Mouse (Mus musculus): ENCODE measurements at regions not wholly inside any gene's neighbourhood (a gene's known extent, or its start where the extent isn't known, plus 50 kb on each side); places are given as distances from the start of the nearest gene placed in this dataset.

- H3K36me3 ChIP-seq (ENCODE audit: control insufficient read depth, insufficient read depth, low read length), result no peaks in the 10 kb centered on the region
- H3K4me1 ChIP-seq (ENCODE audit: control insufficient read depth, insufficient read depth, low read length), result peaks cover 20% of the 10 kb centered on the region
- peak overlapping the region; percentile 78 for H3K27ac ChIP-seq (replicated peaks; ENCODE audit: low read depth, low read length)
- H3K9me3 ChIP-seq (ENCODE audit: control insufficient read depth, low read length), result no peaks in the 10 kb centered on the region
- ATAC-seq (ENCODE audit: low FRiP score, low TSS enrichment), result peak; percentile 86
- H3K9ac ChIP-seq (replicated peaks; ENCODE audit: low read length), result no peak overlapping the region
- H3K27me3 ChIP-seq (ENCODE audit: control insufficient read depth, insufficient read depth, low read length), result no peaks in the 10 kb centered on the region
- H3K4me2 ChIP-seq (ENCODE audit: low read length), result no peak overlapping the region
- H3K4me3 ChIP-seq (replicated peaks; ENCODE audit: low read depth, low read length), result no peak overlapping the region
- 15% methylated on average over 4 of the region's 4 CpGs for WGBS
- peak; percentile 71 for DNase-seq
Measured at GRCm38 (mm10) chr11:113188263-113188920, 406.4 kb downstream of the Sox9 start.

GRCm38 (mm10) chr11:113190006-113190405, 408.0 kb downstream of the Sox9 start:
- ATAC-seq (ENCODE audit: low FRiP score, low TSS enrichment), result no peak
- Histone ChIP-seq H3K9ac (replicated peaks; ENCODE audit: low read length) (no peak overlapping the region), H3K36me3 (ENCODE audit: control insufficient read depth, insufficient read depth, low read length) (no peaks in the 10 kb centered on the region), H3K4me3 (replicated peaks; ENCODE audit: low read depth, low read length) (no peak overlapping the region), H3K4me1 (ENCODE audit: control insufficient read depth, insufficient read depth, low read length) (peaks cover 16% of the 10 kb centered on the region), H3K27ac (replicated peaks; ENCODE audit: low read depth, low read length) (no peak overlapping the region), H3K4me2 (ENCODE audit: low read length) (no peak overlapping the region), H3K9me3 (ENCODE audit: control insufficient read depth, low read length) (no peaks in the 10 kb centered on the region), H3K27me3 (ENCODE audit: control insufficient read depth, insufficient read depth, low read length) (no peaks in the 10 kb centered on the region)
- WGBS, result 93% methylated on average over 6 of the region's 6 CpGs
- no peak for DNase-seq

GRCm38 (mm10) chr11:113190520-113190919, 408.5 kb downstream of the Sox9 start:
- ATAC-seq (ENCODE audit: low FRiP score, low TSS enrichment) (no peak), DNase-seq (no peak)
- H3K27ac ChIP-seq (replicated peaks; ENCODE audit: low read depth, low read length), result no peak overlapping the region
- no peak overlapping the region for H3K9ac ChIP-seq (replicated peaks; ENCODE audit: low read length)
- no peaks in the 10 kb centered on the region for H3K9me3 ChIP-seq (ENCODE audit: control insufficient read depth, low read length)
- H3K36me3 ChIP-seq (ENCODE audit: control insufficient read depth, insufficient read depth, low read length), result no peaks in the 10 kb centered on the region
- H3K4me3 ChIP-seq (replicated peaks; ENCODE audit: low read depth, low read length), result no peak overlapping the region
- H3K4me2 ChIP-seq (ENCODE audit: low read length), result no peak overlapping the region
- no peaks in the 10 kb centered on the region for H3K27me3 ChIP-seq (ENCODE audit: control insufficient read depth, insufficient read depth, low read length)
- 82% methylated on average over 4 of the region's 4 CpGs for WGBS
- peaks cover 16% of the 10 kb centered on the region for H3K4me1 ChIP-seq (ENCODE audit: control insufficient read depth, insufficient read depth, low read length)

- Histone ChIP-seq H3K36me3 (ENCODE audit: control insufficient read depth, insufficient read depth, low read length) (no peaks in the 10 kb centered on the region), H3K4me3 (replicated peaks; ENCODE audit: low read depth, low read length) (no peak overlapping the region), H3K27ac (replicated peaks; ENCODE audit: low read depth, low read length) (no peak overlapping the region), H3K4me1 (ENCODE audit: control insufficient read depth, insufficient read depth, low read length) (peaks cover 16% of the 10 kb centered on the region), H3K27me3 (ENCODE audit: control insufficient read depth, insufficient read depth, low read length) (no peaks in the 10 kb centered on the region), H3K9ac (replicated peaks; ENCODE audit: low read length) (no peak overlapping the region), H3K9me3 (ENCODE audit: control insufficient read depth, low read length) (no peaks in the 10 kb centered on the region), H3K4me2 (ENCODE audit: low read length) (no peak overlapping the region)
- WGBS, result 93% methylated on average over 7 of the region's 7 CpGs
- DNase-seq, result no peak
- ATAC-seq (ENCODE audit: low FRiP score, low TSS enrichment), result no peak
Measured at GRCm38 (mm10) chr11:113191006-113191405, 409.0 kb downstream of the Sox9 start.

- WGBS, result 74% methylated on average over 22 of the region's 22 CpGs
- no peaks in the 10 kb centered on the region for H3K27me3 ChIP-seq (ENCODE audit: control insufficient read depth, insufficient read depth, low read length)
Measured at GRCm38 (mm10) chr11:113192086-113192856, 410.2 kb downstream of the Sox9 start.

GRCm38 (mm10) chr11:113194144-113194827, 412.3 kb downstream of the Sox9 start:
- Histone ChIP-seq H3K36me3 (ENCODE audit: control insufficient read depth, insufficient read depth, low read length) (no peaks in the 10 kb centered on the region), H3K4me1 (ENCODE audit: control insufficient read depth, insufficient read depth, low read length) (0 out of 2 replicates have a peak, but pooled peaks cover 4% of the 10 kb centered on the region), H3K4me2 (ENCODE audit: low read length) (no peak overlapping the region), H3K4me3 (replicated peaks; ENCODE audit: low read depth, low read length) (no peak overlapping the region), H3K9me3 (ENCODE audit: control insufficient read depth, low read length) (no peaks in the 10 kb centered on the region), H3K9ac (replicated peaks; ENCODE audit: low read length) (no peak overlapping the region), H3K27me3 (ENCODE audit: control insufficient read depth, insufficient read depth, low read length) (peaks cover 7% of the 10 kb centered on the region; the same call in 1 of the 2 replicates), H3K27ac (replicated peaks; ENCODE audit: low read depth, low read length) (no peak overlapping the region)
- no peak for ATAC-seq (ENCODE audit: low FRiP score, low TSS enrichment)
- WGBS, result 80% methylated on average over 15 of the region's 15 CpGs
- DNase-seq, result no peak

More at GRCm38 (mm10) chr11:113192086-113192856, 410.2 kb downstream of the Sox9 start:
- H3K9ac ChIP-seq (replicated peaks; ENCODE audit: low read length), result no peak overlapping the region
- no peak overlapping the region for H3K4me2 ChIP-seq (ENCODE audit: low read length)
- H3K27ac ChIP-seq (replicated peaks; ENCODE audit: low read depth, low read length), result no peak overlapping the region
- H3K36me3 ChIP-seq (ENCODE audit: control insufficient read depth, insufficient read depth, low read length), result no peaks in the 10 kb centered on the region
- ATAC-seq (ENCODE audit: low FRiP score, low TSS enrichment) (0 out of 2 replicates have a peak, but pooled peaks have one; percentile 26), DNase-seq (peak; percentile 58)
- H3K4me1 ChIP-seq (ENCODE audit: control insufficient read depth, insufficient read depth, low read length), result peaks cover 16% of the 10 kb centered on the region
- no peak overlapping the region for H3K4me3 ChIP-seq (replicated peaks; ENCODE audit: low read depth, low read length)
- H3K9me3 ChIP-seq (ENCODE audit: control insufficient read depth, low read length), result no peaks in the 10 kb centered on the region
